Mouse (Mus musculus) heart, embryonic 10.5 days (tissue): ENCODE results near the gene Zbtb17. TPM values are rescaled to one million over a fixed set of nuclear protein-coding genes. Genes with fewer than 3 reads are reported as not detected.
A peak's percentile ranks its signal among the peaks of the same experiment; 100 is the strongest.

Experiments used
- DNase-seq: peaks from one replicate; pipeline ENCODE4 v3.0.0-alpha.2; 2017; ENCODE audit warnings: low spot score
- H3K27ac ChIP-seq: fragments of 300-500 bp; sonication (generic); 2 replicates; pipeline ENCODE4 v1.5.1; 2016; ENCODE audit warnings: mild to moderate bottlenecking
- H3K27me3 ChIP-seq: fragments of 300-500 bp; sonication (generic); 2 replicates; pipeline ENCODE4 v1.6.1; 2016; ENCODE audit warnings: mild to moderate bottlenecking; ENCODE audit not compliant: poor library complexity, insufficient read depth, severe bottlenecking
- H3K36me3 ChIP-seq: fragments of 300-500 bp; sonication (generic); 2 replicates; pipeline ENCODE4 v1.6.1; 2016; ENCODE audit warnings: mild to moderate bottlenecking, moderate library complexity
- H3K4me1 ChIP-seq: fragments of 300-500 bp; sonication (generic); 2 replicates; pipeline ENCODE4 v1.6.1; 2016; ENCODE audit warnings: mild to moderate bottlenecking
- H3K4me3 ChIP-seq: fragments of 300-500 bp; sonication (generic); 2 replicates; pipeline ENCODE4 v1.5.1; 2016; ENCODE audit warnings: mild to moderate bottlenecking, moderate library complexity
- H3K9me3 ChIP-seq: fragments of 300-500 bp; sonication (generic); 2 replicates; pipeline ENCODE4 v1.6.1; 2016; ENCODE audit warnings: mild to moderate bottlenecking, moderate library complexity
- WGBS: fragments of 180-500 bp; shearing (Covaris S2); methylation state at CpG from one replicate; pipeline ENCODE4 v1.1.7; 2016; 5-methylcytosine and 5-hydroxymethylcytosine counted together
- polyA plus RNA-seq: library from polyadenylated mRNA; unstranded; fragments of >200 nt; fragmentation: Nextera tagmentation; extraction: Ambion mirVana; gene quantifications from 2 replicates; pipeline ENCODE4 v1.2.1, GENCODE M21; 2016

Gene Zbtb17
- polyA plus RNA-seq, 1 experiment from 2014 or later = 33.7 TPM

DNA sequence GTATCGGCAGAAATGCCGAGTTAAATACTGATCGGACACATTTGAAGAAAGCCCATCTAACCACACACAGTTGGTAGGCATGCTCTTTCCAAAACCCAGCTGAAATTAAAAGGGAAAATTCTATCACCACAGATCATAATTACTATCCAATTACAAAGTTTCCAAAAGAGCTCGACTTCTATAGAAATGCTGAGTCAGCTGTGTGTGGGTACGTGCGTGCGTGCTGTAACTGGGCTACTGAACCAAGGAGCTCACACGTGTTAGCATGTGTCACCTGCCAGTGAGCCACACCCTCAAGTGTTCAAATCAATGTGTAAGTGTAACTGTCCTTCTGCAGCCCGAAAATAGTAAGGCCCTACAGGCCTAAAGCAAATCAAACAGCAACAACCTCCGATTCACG lies 43.1 kb downstream of the Zbtb17 start:
- Histone ChIP-seq H3K4me1 (0 out of 2 replicates have a peak, but pooled peaks cover 4% of the 10 kb centered on the region), H3K4me3 (no peak overlapping the region), H3K27ac (no peak overlapping the region), H3K9me3 (no peaks in the 10 kb centered on the region), H3K27me3 (no peaks in the 10 kb centered on the region), H3K36me3 (peaks cover 97% of the 10 kb centered on the region)
- DNase-seq = no peak
- WGBS = 93% methylated on average over 11 of the region's 11 CpGs

DNA sequence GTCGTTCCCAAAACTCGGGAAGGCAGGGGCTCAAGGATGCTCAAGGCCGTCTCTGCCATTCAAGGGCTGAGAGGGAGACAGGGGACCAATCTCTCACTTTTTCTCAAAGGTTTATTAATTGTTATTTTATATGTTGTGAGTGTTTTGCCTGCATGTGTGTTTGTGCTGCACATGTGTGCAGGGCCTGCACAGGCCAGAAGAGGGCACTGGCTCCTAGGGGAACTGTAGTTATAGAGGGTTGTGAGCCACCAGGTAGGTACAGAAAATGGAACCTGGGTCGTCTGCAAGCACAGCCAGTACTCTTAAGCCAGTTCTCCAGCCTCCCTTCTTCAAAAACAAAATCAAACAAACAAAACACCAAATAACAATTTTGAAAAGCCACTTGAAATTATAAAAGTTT lies 44.2 kb downstream of the Zbtb17 start:
- Histone ChIP-seq H3K4me1 (0 out of 2 replicates have a peak, but pooled peaks cover 4% of the 10 kb centered on the region), H3K9me3 (no peaks in the 10 kb centered on the region), H3K27ac (no peak overlapping the region), H3K27me3 (no peaks in the 10 kb centered on the region), H3K36me3 (peaks cover 98% of the 10 kb centered on the region), H3K4me3 (no peak overlapping the region)
- WGBS = 93% methylated on average over 4 of the region's 4 CpGs
- DNase-seq = no peak

DNA sequence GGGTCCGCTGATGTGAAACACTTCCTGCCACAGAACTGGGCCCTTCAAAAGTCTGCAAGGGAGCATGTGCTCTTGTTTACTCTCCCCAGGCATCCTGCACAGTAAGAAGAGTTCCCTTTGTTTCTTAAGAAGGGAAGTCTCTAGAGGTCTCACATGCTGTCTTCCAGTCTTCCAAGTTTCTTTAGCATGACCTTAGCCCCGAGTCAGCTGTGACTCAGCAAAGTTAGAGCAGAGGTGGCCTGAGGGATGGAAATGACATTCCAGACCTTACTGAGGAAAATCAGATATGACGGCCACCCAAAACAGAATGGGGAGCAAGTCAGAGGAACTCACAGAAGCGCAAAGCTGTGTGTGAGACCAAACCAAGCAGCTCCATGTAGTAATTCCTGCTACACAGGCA lies 56.2 kb downstream of the Zbtb17 start:
- Histone ChIP-seq H3K27ac (no peak overlapping the region), H3K4me3 (no peak overlapping the region), H3K4me1 (peaks cover 22% of the 10 kb centered on the region), H3K9me3 (no peaks in the 10 kb centered on the region), H3K27me3 (no peaks in the 10 kb centered on the region), H3K36me3 (peaks cover 12% of the 10 kb centered on the region)
- DNase-seq = no peak
- WGBS = 67% methylated on average over 4 of the region's 4 CpGs

DNA sequence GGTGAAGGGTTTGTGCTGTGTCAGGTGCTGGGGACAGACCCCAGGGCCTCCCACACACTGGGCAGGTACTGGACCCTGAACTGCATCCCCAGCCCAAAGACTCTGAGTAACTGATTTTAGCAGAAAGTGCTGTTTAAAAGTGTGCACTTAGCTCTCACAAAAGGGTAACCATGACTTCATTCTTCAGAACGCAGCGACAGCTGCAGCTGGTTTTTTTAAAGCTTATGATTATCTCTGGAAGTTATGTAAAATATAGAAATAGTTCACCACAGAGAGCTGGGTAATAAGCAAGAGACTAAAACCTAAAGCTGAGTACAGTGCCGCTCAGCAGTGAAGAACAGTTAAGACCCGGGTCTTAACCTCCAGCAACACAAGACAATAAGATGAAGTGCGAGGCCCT lies 56.6 kb downstream of the Zbtb17 start:
- no peak overlapping the region for H3K4me3 ChIP-seq
- H3K27me3 ChIP-seq = no peaks in the 10 kb centered on the region
- peaks cover 9% of the 10 kb centered on the region; the same call in 1 of the 2 replicates for H3K36me3 ChIP-seq
- 76% methylated on average over 5 of the region's 5 CpGs for WGBS
- H3K9me3 ChIP-seq = no peaks in the 10 kb centered on the region
- peaks cover 22% of the 10 kb centered on the region for H3K4me1 ChIP-seq
- DNase-seq = no peak
- no peak overlapping the region for H3K27ac ChIP-seq

DNA sequence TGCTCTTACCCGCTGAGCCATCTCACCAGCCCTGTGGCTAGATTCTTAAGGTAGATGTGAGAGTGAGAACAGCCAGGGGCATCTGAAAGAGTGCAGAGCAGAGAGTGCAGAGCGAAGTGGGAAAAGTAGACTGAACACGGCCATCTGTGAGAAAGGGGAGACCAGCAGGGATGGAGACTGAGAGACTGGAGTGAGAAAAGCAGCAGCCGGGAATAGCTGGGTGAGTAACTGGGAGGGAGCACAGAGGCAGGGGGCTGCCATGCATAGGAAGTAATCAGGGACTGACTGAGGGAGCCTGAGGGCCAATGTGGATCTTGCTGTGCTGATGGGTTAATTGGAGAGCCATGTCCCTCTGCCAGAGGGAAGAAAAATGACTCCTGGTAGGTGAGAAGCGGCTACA lies 58.3 kb downstream of the Zbtb17 start:
- Histone ChIP-seq H3K27me3 (no peaks in the 10 kb centered on the region), H3K36me3 (peaks cover 9% of the 10 kb centered on the region; the same call in 1 of the 2 replicates), H3K4me3 (no peak overlapping the region), H3K27ac (no peak overlapping the region), H3K9me3 (no peaks in the 10 kb centered on the region), H3K4me1 (peaks cover 37% of the 10 kb centered on the region)
- 67% methylated on average over 5 of the region's 5 CpGs for WGBS
- no peak for DNase-seq

DNA sequence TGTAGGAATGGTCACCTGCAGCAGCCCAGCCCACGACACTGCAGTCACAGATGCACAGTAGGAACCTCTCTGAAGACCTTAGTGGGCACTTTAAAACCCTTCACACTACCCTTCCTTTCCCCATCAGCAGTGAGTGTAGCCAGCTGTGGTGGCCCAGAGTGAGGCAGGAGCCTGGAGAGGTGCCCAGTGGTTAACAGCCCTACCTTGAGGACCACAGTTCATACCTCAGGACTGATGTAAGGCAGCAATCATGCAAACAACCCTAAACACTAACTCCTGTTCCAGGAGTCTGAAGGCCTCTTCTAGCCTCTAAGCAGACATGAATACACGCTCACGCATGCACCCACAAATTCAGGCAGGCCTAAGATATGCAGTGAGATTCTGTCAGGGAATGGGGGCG lies 60.0 kb downstream of the Zbtb17 start:
- no peak for DNase-seq
- Histone ChIP-seq H3K27ac (no peak overlapping the region), H3K9me3 (no peaks in the 10 kb centered on the region), H3K4me3 (no peak overlapping the region), H3K27me3 (no peaks in the 10 kb centered on the region), H3K4me1 (peaks cover 41% of the 10 kb centered on the region), H3K36me3 (peaks cover 9% of the 10 kb centered on the region; the same call in 1 of the 2 replicates)
- WGBS = 94% methylated on average over 4 of the region's 4 CpGs

DNA sequence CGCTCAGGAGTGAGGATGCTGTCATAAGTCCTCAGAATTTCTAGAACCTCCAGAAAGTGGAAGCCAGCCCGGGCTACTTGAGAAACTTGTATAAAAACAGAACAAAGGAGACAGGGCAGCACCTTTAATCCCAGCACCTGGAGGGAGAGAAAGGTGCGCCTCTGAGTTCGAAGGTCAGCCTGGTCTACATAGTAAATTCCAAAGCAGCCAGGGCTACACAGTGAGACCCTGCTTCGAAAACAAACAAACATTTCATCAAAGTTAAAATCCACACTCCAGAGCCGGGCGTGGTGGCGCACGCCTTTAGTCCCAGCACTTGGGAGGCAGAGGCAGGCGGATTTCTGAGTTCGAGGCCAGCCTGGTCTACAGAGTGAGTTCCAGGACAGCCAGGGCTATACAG lies 61.4 kb downstream of the Zbtb17 start:
- H3K4me1 ChIP-seq = peaks cover 34% of the 10 kb centered on the region
- no peak for DNase-seq
- H3K27me3 ChIP-seq = no peaks in the 10 kb centered on the region
- 95% methylated on average over 11 of the region's 11 CpGs for WGBS
- H3K27ac ChIP-seq = no peak overlapping the region
- H3K4me3 ChIP-seq = no peak overlapping the region
- no peaks in the 10 kb centered on the region for H3K9me3 ChIP-seq
- H3K36me3 ChIP-seq = peaks cover 10% of the 10 kb centered on the region; the same call in 1 of the 2 replicates

DNA sequence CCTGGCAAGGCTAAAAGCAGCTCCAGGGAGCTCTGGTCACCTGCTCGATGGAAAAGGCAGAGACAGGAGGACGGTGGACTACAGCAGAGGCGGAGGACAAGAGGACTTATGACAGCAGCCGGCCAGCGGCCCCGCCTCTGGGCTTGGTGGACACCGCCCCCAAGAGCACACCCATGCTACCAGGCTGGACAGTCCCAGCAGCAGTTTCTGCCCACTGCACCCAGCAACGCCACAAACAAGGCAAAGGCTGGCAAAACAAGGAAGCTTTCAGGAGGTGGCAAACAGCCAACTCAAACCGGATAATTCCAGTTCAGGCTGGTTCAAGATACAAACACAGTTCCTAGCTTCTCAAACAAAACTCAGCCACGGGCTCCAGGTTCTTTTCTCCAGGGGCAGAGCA lies 61.9 kb downstream of the Zbtb17 start:
- no peaks in the 10 kb centered on the region for H3K9me3 ChIP-seq
- H3K27me3 ChIP-seq = no peaks in the 10 kb centered on the region
- no peak for DNase-seq
- peak overlapping the region; percentile 75 for H3K27ac ChIP-seq
- WGBS = 62% methylated on average over 10 of the region's 10 CpGs
- H3K4me1 ChIP-seq = peaks cover 34% of the 10 kb centered on the region
- no peak overlapping the region for H3K4me3 ChIP-seq
- peaks cover 14% of the 10 kb centered on the region; the same call in 1 of the 2 replicates for H3K36me3 ChIP-seq

DNA sequence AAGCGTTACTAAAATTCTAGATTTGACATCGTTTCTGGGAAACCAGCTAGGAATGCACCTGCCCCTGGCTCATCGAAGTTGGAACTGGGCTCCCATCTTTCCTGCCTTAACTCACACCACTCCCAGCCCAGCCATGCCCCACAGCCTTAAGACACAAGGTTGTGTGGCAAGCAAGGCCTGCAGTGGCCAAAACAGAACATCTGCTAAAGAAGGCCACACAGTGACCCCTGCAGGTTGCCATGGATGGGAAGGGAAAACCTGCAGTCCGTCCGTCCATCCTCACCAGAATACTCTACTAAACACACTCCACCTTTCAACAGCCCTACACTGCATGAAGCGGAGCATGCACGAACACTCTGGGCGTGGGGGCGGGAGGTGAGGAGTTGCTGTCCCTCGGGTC lies 62.4 kb downstream of the Zbtb17 start:
- no peaks in the 10 kb centered on the region for H3K9me3 ChIP-seq
- peak overlapping the region; percentile 75; the same call in 1 of the 2 replicates for H3K27ac ChIP-seq
- H3K27me3 ChIP-seq = no peaks in the 10 kb centered on the region
- peak; percentile 80 for DNase-seq
- H3K4me3 ChIP-seq = no peak overlapping the region
- peaks cover 14% of the 10 kb centered on the region; the same call in 1 of the 2 replicates for H3K36me3 ChIP-seq
- peaks cover 29% of the 10 kb centered on the region for H3K4me1 ChIP-seq
- 55% methylated on average over 10 of the region's 10 CpGs for WGBS

DNA sequence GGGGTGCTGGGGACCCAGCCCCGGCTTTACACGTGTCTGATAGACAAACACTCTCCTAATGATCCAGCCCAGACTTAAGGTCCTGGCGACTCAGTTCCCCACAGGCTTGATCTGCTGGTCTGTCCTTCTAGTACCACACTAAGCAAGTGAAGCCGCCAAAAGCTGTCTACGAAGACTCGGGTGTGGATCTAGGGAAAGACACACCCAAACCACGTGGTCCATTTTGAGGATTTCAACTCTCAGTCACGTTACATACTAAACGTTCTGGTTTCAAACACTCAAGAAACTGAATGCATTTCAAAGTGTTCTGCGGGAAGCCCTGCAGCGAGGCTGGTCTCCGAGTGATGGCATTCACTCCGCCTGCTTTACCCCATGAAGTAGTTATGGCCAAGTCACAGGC lies 66.0 kb downstream of the Zbtb17 start:
- Histone ChIP-seq H3K4me3 (no peak overlapping the region), H3K4me1 (peaks cover 50% of the 10 kb centered on the region), H3K27ac (no peak overlapping the region), H3K9me3 (no peaks in the 10 kb centered on the region), H3K27me3 (no peaks in the 10 kb centered on the region), H3K36me3 (peaks cover 12% of the 10 kb centered on the region; the same call in 1 of the 2 replicates)
- no peak for DNase-seq
- WGBS = 84% methylated on average over 13 of the region's 13 CpGs

DNA sequence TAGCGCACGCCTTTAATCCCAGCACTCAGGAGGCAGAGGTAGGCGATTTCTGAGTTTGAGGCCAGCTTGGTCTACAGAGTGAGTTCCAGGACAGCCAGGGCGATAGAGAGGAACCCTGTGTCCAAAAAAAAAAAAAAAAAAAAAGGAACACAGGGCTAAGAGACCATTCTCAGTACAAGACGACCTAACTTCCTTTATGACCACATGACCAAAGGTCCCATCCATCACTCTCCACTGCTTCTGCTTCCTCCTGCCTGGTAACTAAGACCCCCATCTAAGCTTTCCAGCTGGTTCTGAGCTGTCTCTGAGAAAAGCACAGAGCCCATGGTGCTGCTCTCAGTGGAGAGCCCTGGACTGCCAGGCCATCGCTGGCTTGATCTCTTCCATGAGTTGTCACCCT lies 67.7 kb downstream of the Zbtb17 start:
- Histone ChIP-seq H3K27me3 (no peaks in the 10 kb centered on the region), H3K27ac (no peak overlapping the region), H3K36me3 (peaks cover 29% of the 10 kb centered on the region), H3K9me3 (no peaks in the 10 kb centered on the region), H3K4me3 (no peak overlapping the region), H3K4me1 (peaks cover 39% of the 10 kb centered on the region)
- DNase-seq = no peak
- 70% methylated on average over 6 of the region's 6 CpGs for WGBS

DNA sequence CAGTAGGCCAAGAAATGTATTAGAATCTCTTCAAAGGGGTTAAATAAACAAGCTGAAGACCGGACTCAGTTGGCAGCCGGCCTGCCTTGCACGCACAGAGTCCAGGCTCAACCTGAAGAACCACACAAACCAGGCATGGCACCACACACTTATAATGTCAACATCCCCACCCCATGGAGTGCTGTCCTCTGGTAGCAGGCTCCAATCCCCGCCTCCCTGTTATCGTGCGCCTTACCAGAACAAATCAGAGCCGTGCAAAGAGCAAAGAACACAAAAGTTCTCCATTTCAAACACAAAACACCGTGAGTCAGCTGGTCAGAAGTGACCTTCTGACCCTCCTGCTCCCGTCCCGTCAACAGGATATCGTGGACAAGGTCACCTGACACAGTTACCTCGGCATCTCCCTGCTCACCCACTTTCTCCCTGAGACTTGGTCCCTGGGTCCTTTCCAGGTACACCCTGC lies 69.8 kb downstream of the Zbtb17 start:
- Histone ChIP-seq H3K36me3 (peaks cover 47% of the 10 kb centered on the region), H3K27ac (peak overlapping the region; percentile 16; the same call in 1 of the 2 replicates), H3K27me3 (no peaks in the 10 kb centered on the region), H3K9me3 (no peaks in the 10 kb centered on the region), H3K4me1 (peaks cover 31% of the 10 kb centered on the region), H3K4me3 (no peak overlapping the region)
- no peak for DNase-seq
- whole genome bisulfite sequencing = 53% methylated on average over 12 of the region's 12 CpGs
